Mouse (Mus musculus) CH12.LX (cell line): ENCODE data around the gene Klf9. TPM values are rescaled to one million over a fixed set of nuclear protein-coding genes. Genes with fewer than 3 reads are reported as not detected.

ENCODE experiments used
- DNase-seq: peaks from one replicate; pipeline ENCODE4 v3.0.0-alpha.2; 2013; ENCODE audit errors: extremely low read depth
- H3K27ac ChIP-seq: 2 replicates; pipeline ENCODE4 v1.5.1; 2012; ENCODE audit warnings: low read depth, mild to moderate bottlenecking, control low read depth, moderate library complexity; ENCODE audit not compliant: insufficient read depth
- H3K27me3 ChIP-seq: replicated peaks from 2 replicates; pipeline ENCODE3; 2012; ENCODE audit warnings: inconsistent platforms
- H3K36me3 ChIP-seq, 2 experiments: replicated peaks in 1 of 2; 2 replicates each; pipeline versions ENCODE3 to v1.6.1; 2012; ENCODE audit warnings: inconsistent platforms in 1 of 2, low read length in 1 of 2, mild to moderate bottlenecking in 1 of 2, mixed read lengths in 1 of 2, moderate library complexity in 1 of 2; ENCODE audit not compliant: control insufficient read depth in 1 of 2, insufficient read depth in 1 of 2
- H3K4me1 ChIP-seq, 2 experiments: 2 replicates each; pipeline ENCODE4 v1.6.1; 2012; ENCODE audit warnings: inconsistent platforms in 1 of 2, moderate library complexity in 1 of 2; ENCODE audit not compliant: insufficient read depth in 2 of 2, control insufficient read depth in 1 of 2
- H3K4me2 ChIP-seq: 2 replicates; pipeline ENCODE4 v1.6.1; 2012; ENCODE audit warnings: low read depth, mild to moderate bottlenecking, control low read depth; ENCODE audit not compliant: poor library complexity, insufficient read depth, severe bottlenecking
- H3K4me3 ChIP-seq, 3 experiments: fragments of 150-350 bp in 1 of 3; sonication (generic) in 1 of 3; replicated peaks in 1 of 3; 2 replicates each; pipeline versions ENCODE3 to v1.5.1; 2011 to 2012; ENCODE audit warnings: low read depth in 2 of 3, low read length in 2 of 3, mild to moderate bottlenecking in 2 of 3, moderate library complexity in 2 of 3, control low read depth in 1 of 3, improper control_type of control experiment in 1 of 3, inconsistent platforms in 1 of 3, mixed read lengths in 1 of 3; ENCODE audit not compliant: poor library complexity in 1 of 3
- H3K79me2 ChIP-seq: replicated peaks from 2 replicates; pipeline ENCODE4 v1.6.1; 2012; ENCODE audit warnings: mild to moderate bottlenecking, moderate library complexity; ENCODE audit not compliant: control insufficient read depth, poor library complexity, insufficient read depth, severe bottlenecking; ENCODE audit errors: extremely low read depth
- H3K9ac ChIP-seq: 2 replicates; pipeline ENCODE4 v1.6.1; 2012; ENCODE audit warnings: low read depth, mild to moderate bottlenecking, control low read depth, moderate library complexity; ENCODE audit not compliant: insufficient read depth
- H3K9me3 ChIP-seq: replicated peaks from 2 replicates; pipeline ENCODE3; 2012; ENCODE audit warnings: low read length, inconsistent platforms, mixed read lengths
- EP300 ChIP-seq: IDR thresholded peaks from 2 replicates; pipeline ENCODE4 v1.6.1; 2011; ENCODE audit warnings: low read length, improper control_type of control experiment
- ETS1 ChIP-seq: conservative IDR thresholded peaks from 2 replicates; pipeline ENCODE4 v1.6.1; 2012; ENCODE audit warnings: low read depth, mild to moderate bottlenecking, inconsistent platforms, low read length, improper control_type of control experiment, moderate library complexity
- HCFC1 ChIP-seq: IDR thresholded peaks from 2 replicates; pipeline ENCODE4 v1.6.1; 2012; ENCODE audit warnings: low read depth, mild to moderate bottlenecking, inconsistent platforms, low read length, improper control_type of control experiment
- IRF4 ChIP-seq: IDR thresholded peaks from 2 replicates; pipeline ENCODE4 v1.6.1; 2014; ENCODE audit warnings: low read depth, mild to moderate bottlenecking, inconsistent platforms, low read length, improper control_type of control experiment
- KAT2A ChIP-seq: IDR thresholded peaks from 2 replicates; pipeline ENCODE4 v1.6.1; 2012; ENCODE audit warnings: low read length, improper control_type of control experiment, inconsistent platforms; ENCODE audit not compliant: insufficient replicate concordance
- MAFK ChIP-seq: IDR thresholded peaks from 2 replicates; pipeline ENCODE4 v1.6.1; 2011; ENCODE audit warnings: low read length, improper control_type of control experiment; ENCODE audit not compliant: insufficient replicate concordance
- MAZ ChIP-seq: IDR thresholded peaks from 2 replicates; pipeline ENCODE4 v1.6.1; 2012; ENCODE audit warnings: low read depth, mild to moderate bottlenecking, inconsistent platforms, low read length, improper control_type of control experiment, moderate library complexity
- MEF2A ChIP-seq: IDR thresholded peaks from 2 replicates; pipeline ENCODE4 v1.6.1; 2014; ENCODE audit warnings: low read depth, mild to moderate bottlenecking, inconsistent platforms, low read length, improper control_type of control experiment, borderline replicate concordance
- MXI1 ChIP-seq: IDR thresholded peaks from 2 replicates; pipeline ENCODE4 v1.6.1; 2011; ENCODE audit warnings: mild to moderate bottlenecking, low read depth, low read length, improper control_type of control experiment
- NRF1 ChIP-seq: IDR thresholded peaks from 2 replicates; pipeline ENCODE4 v1.6.1; 2014; ENCODE audit warnings: low read depth, mild to moderate bottlenecking, inconsistent platforms, low read length, improper control_type of control experiment, moderate library complexity
- POLR2A ChIP-seq: IDR thresholded peaks from 2 replicates; pipeline ENCODE4 v1.6.1; 2011; ENCODE audit warnings: low read depth, mild to moderate bottlenecking, improper control_type of control experiment, low read length
- POLR2AphosphoS2 ChIP-seq: IDR thresholded peaks from 2 replicates; pipeline ENCODE4 v1.6.1; 2011; ENCODE audit warnings: low read depth, low read length, improper control_type of control experiment
- RAD21 ChIP-seq: IDR thresholded peaks from 2 replicates; pipeline ENCODE4 v1.6.1; 2011; ENCODE audit warnings: low read depth, mild to moderate bottlenecking, low read length, improper control_type of control experiment, moderate library complexity
- RCOR1 ChIP-seq: conservative IDR thresholded peaks from 2 replicates; pipeline ENCODE4 v1.6.1; 2012; ENCODE audit warnings: low read depth, mild to moderate bottlenecking, inconsistent platforms, low read length, improper control_type of control experiment
- SMC3 ChIP-seq: IDR thresholded peaks from 2 replicates; pipeline ENCODE4 v1.6.1; 2011; ENCODE audit warnings: low read depth, low read length, improper control_type of control experiment
- TBP ChIP-seq: conservative IDR thresholded peaks from 2 replicates; pipeline ENCODE4 v1.6.1; 2011; ENCODE audit warnings: low read depth, low read length, improper control_type of control experiment
- TCF12 ChIP-seq: IDR thresholded peaks from 2 replicates; pipeline ENCODE4 v1.6.1; 2014; ENCODE audit warnings: low read depth, mild to moderate bottlenecking, inconsistent platforms, low read length, improper control_type of control experiment
- USF2 ChIP-seq: conservative IDR thresholded peaks from 2 replicates; pipeline ENCODE4 v1.6.1; 2011; ENCODE audit warnings: low read depth, low read length, improper control_type of control experiment
- ZKSCAN1 ChIP-seq: IDR thresholded peaks from 2 replicates; pipeline ENCODE4 v1.6.1; 2012; ENCODE audit warnings: low read depth, inconsistent platforms, low read length, improper control_type of control experiment, borderline replicate concordance
- ZNF384 ChIP-seq: IDR thresholded peaks from 2 replicates; pipeline ENCODE4 v1.6.1; 2012; ENCODE audit warnings: low read depth, low read length, improper control_type of control experiment, inconsistent platforms
- dilution Hi-C: fragments of 300-500 bp; cut with MboI; formaldehyde crosslinking; loops from 2 replicates; pipeline ENCODE4 v1.14.3; 2020; ENCODE audit warnings: low sequenced_read_pairs; ENCODE audit not compliant: extremely low pct_unique_long_range_greater_than_20kb, extremely low pct_ligation_motif_present
- in situ Hi-C: fragments of 300-500 bp; cut with MboI; formaldehyde crosslinking; loops from 3 replicates; pipeline ENCODE4 v1.14.3; 2019; ENCODE audit warnings: low sequenced_read_pairs, low pct_ligation_motif_present, low pct_unique_long_range_greater_than_20kb, mixed read lengths
- polyA plus RNA-seq: library from polyadenylated mRNA; unstranded; fragments of >175 nt; gene quantifications from 2 replicates; pipeline ENCODE4 v1.2.1, GENCODE M21; 2012; ENCODE audit warnings: low read depth; ENCODE audit not compliant: insufficient read length
- total RNA-seq, 2 experiments: library from RNA; depleted of rRNA; stranded (reverse); fragments of 300-350 nt in 1 of 2; fragments of >200 nt in 1 of 2; gene quantifications; 2 replicates each; pipeline ENCODE4 v1.2.3; 2012 to 2014

Klf9 gene
- total and polyA plus RNA-seq, 3 experiments: not detected

DNA sequence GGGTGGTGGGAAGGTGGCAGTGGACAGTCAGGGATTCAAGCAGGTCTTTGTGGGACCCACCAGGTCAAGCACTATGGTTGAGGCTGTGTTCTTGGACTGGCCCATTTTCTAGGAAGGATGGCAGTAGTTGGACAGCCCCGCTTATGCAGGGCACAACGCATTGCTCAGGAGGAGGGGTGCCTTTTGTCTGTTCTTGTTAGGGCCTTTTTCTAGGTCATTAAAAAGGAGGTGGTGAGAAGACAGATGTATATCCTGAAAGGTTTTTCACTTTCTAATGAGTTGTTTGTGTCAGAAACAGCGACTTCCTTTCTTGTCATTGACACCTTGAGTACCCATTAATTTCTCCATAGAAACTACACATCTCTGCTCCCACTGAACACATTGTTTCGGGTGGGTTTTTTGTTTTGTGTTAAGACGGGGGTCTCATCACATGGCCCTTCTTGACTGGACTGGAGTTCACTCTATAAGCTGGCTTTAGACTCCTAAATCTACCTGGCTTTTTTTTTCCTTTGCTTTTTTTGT is 12.6 kb downstream of the Klf9 start:
- Histone ChIP-seq H3K9ac (no peak overlapping the region), H3K9me3 (no peaks in the 10 kb centered on the region), H3K79me2 (no peaks in the 10 kb centered on the region), H3K4me2 (no peak overlapping the region), H3K4me1 (peaks cover 5 to 30% of the 10 kb centered on the region in 2 experiments), H3K36me3 (no peaks in the 10 kb centered on the region), H3K27ac (no peak overlapping the region), H3K27me3 (no peaks in the 10 kb centered on the region), H3K4me3 (no peak overlapping the region)
- in situ Hi-C loops: loop anchor here (10.0 kb wide), 1 partner anchor 239 kb away; no protein-coding TSS in a partner anchor
- dilution Hi-C loops: no loop called here
- no peak for DNase-seq
- no peak for TF ChIP-seq HCFC1
- no peak for TF ChIP-seq ZKSCAN1
- no peak for TF ChIP-seq RAD21

DNA sequence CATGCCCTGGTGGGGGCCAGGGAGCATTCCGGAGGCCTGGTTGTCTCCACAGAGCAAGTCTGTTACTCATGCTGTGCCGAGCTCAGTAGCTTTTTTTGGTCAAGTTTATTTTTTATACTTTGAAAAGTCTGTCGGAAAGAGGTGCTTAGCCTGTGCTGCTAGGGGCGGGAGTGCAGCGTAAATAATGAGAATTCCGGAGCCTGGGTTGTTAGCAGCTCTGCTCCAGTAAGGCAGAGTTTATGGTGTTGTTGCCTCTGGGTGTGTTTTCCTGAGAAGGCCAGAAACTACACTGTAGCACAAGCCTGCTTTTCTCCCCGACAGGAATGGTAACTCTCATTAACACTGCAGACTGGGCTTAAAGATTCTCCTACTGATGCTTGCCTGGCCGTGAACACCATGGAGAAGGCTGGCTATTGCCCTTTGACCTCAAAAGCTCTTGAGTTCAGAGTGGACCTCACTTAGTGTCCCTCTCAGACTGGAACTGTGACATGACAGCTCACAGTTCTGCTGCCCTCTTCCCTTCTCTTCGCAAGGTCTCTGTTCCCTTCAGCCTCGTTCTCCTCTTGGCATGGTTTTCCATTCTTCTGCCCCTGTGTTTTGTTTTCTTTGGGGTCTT is 18.9 kb downstream of the Klf9 start:
- in situ Hi-C loops: loop anchor here (10.0 kb wide), 1 partner anchor 245 kb away; no protein-coding TSS in a partner anchor
- no peaks in the 10 kb centered on the region for H3K27me3 ChIP-seq
- dilution Hi-C loops: no loop called here
- TF ChIP-seq MEF2A: no peak
- TF ChIP-seq IRF4: no peak
- no peak for TF ChIP-seq RAD21
- no peak for TF ChIP-seq MAZ
- TF ChIP-seq TBP: no peak
- no peak for TF ChIP-seq EP300
- no peak for TF ChIP-seq SMC3
- no peak for TF ChIP-seq MAFK
- TF ChIP-seq NRF1: no peak
- no peak for TF ChIP-seq POLR2AphosphoS2
- no peak for TF ChIP-seq RCOR1
- no peak for TF ChIP-seq ETS1
- TF ChIP-seq POLR2A: no peak
- no peak for TF ChIP-seq TCF12
- TF ChIP-seq KAT2A: no peak
- TF ChIP-seq MXI1: no peak
- no peak for TF ChIP-seq ZNF384
- TF ChIP-seq USF2: no peak
- TF ChIP-seq, all 38 proteins: peak for 0
- H3K4me1 ChIP-seq: no peaks in the 10 kb centered on the region
- no peak overlapping the region for H3K4me2 ChIP-seq
- no peaks in the 10 kb centered on the region for H3K79me2 ChIP-seq
- H3K27ac ChIP-seq: no peak overlapping the region
- no peaks in the 10 kb centered on the region for H3K36me3 ChIP-seq
- DNase-seq: no peak
- H3K4me3 ChIP-seq: no peak overlapping the region
- H3K9ac ChIP-seq: no peak overlapping the region
- H3K9me3 ChIP-seq: no peaks in the 10 kb centered on the region
